Mouse (Mus musculus) small intestine, adult 2 months (tissue): ENCODE data around the gene Naaladl2.

Experiments
- CTCF ChIP-seq: fragments of 200-500 bp; IDR thresholded peaks from 2 replicates; pipeline ENCODE4 v1.5.1; 2012; ENCODE audit warnings: low read depth, mild to moderate bottlenecking, control low read depth, inconsistent platforms, low read length, moderate library complexity, mixed read lengths; ENCODE audit not compliant: insufficient replicate concordance, insufficient read length; ENCODE audit errors: extremely low read depth
- POLR2A ChIP-seq: fragments of 200-500 bp; IDR thresholded peaks from 2 replicates; pipeline ENCODE4 v1.6.1; 2012; ENCODE audit warnings: low read depth, mild to moderate bottlenecking, control low read depth, inconsistent platforms, low read length, moderate library complexity

DNA sequence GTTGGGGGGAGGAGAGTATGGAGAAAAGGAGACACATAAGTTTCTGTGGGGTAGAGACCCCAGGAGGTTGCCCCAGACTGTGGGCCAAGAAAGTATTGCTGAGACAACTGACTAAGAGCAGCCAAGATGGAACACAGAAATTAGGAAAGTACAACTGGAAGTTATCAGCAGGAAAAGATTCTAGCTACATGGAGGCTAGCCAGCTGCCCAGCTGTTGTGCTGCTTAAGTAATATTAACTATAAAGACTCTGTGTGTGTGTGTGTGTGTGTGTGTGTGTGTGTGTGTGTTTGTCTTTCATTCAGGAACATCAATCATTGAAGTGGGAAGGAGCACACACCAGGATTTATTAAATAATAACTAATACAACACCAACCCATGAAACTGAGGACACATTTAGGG is 1326.5 kb downstream of the Naaladl2 start:
- no peak for TF ChIP-seq POLR2A
- no peak for TF ChIP-seq CTCF
